Mouse (Mus musculus) hindbrain, embryonic 14.5 days (tissue): ENCODE measurements at regions not wholly inside any gene's neighbourhood (a gene's known extent, or its start where the extent isn't known, plus 50 kb on each side); places are given as distances from the start of the nearest gene placed in this dataset.

ENCODE experiments used
- ATAC-seq: fragments of 200-750 bp; cut with Nextera tagmentation; 2 replicates; pipeline ENCODE4 v1.8.0; 2017; ENCODE audit warnings: moderate number of reproducible peaks, mild to moderate bottlenecking, moderate TSS enrichment, moderate library complexity; ENCODE audit not compliant: low FRiP score
- DNase-seq: peaks from one replicate; pipeline ENCODE4 v3.0.0-alpha.2; 2015; ENCODE audit warnings: low spot score
- H3K27ac ChIP-seq: fragments of 300-500 bp; sonication (generic); 2 replicates; pipeline ENCODE4 v1.5.1; 2014; ENCODE audit warnings: mild to moderate bottlenecking, moderate library complexity
- H3K27me3 ChIP-seq: fragments of 300-500 bp; sonication (generic); 2 replicates; pipeline ENCODE4 v1.6.1; 2014; ENCODE audit warnings: mild to moderate bottlenecking, low read length, mixed read lengths; ENCODE audit not compliant: control insufficient read depth, insufficient read depth
- H3K36me3 ChIP-seq: fragments of 300-500 bp; sonication (generic); replicated peaks from 2 replicates; pipeline ENCODE4 v1.6.1; 2014; ENCODE audit not compliant: control insufficient read depth, insufficient read depth
- H3K4me1 ChIP-seq: fragments of 300-500 bp; sonication (generic); replicated peaks from 2 replicates; pipeline ENCODE4 v1.6.1; 2014; ENCODE audit warnings: antibody characterized with exemption, low read length, mixed read lengths; ENCODE audit not compliant: control insufficient read depth, insufficient read depth
- H3K4me2 ChIP-seq: fragments of 300-500 bp; sonication (generic); replicated peaks from 2 replicates; pipeline ENCODE4 v1.6.1; 2014; ENCODE audit warnings: mild to moderate bottlenecking, moderate library complexity
- H3K4me3 ChIP-seq: fragments of 300-500 bp; sonication (generic); replicated peaks from 2 replicates; pipeline ENCODE4 v1.5.1; 2014; ENCODE audit warnings: mild to moderate bottlenecking, low read length
- H3K9ac ChIP-seq: fragments of 300-500 bp; sonication (generic); 2 replicates; pipeline ENCODE4 v1.6.1; 2014
- H3K9me3 ChIP-seq: fragments of 300-500 bp; sonication (generic); 2 replicates; pipeline ENCODE4 v1.6.1; 2016; ENCODE audit warnings: low read length; ENCODE audit not compliant: control insufficient read depth
- WGBS: fragments of 180-500 bp; shearing (Covaris S2); extraction: QIAGEN DNeasy Blood & Tissue Kit; methylation state at CpG from one replicate; pipeline ENCODE4 v1.1.7; 2014; 5-methylcytosine and 5-hydroxymethylcytosine counted together

- ATAC-seq (peak; percentile 83), DNase-seq (peak; percentile 54)
- Histone ChIP-seq H3K4me3 (no peak overlapping the region), H3K27ac (no peak overlapping the region), H3K4me1 (no peaks in the 10 kb centered on the region), H3K4me2 (no peak overlapping the region), H3K9ac (no peak overlapping the region), H3K36me3 (no peaks in the 10 kb centered on the region), H3K27me3 (no peaks in the 10 kb centered on the region), H3K9me3 (no peaks in the 10 kb centered on the region)
- WGBS = 34% methylated on average over 13 of the region's 13 CpGs
Observed at GRCm38 (mm10) chr4:55711500-55712341, 179.5 kb upstream of the Klf4 start.

GRCm38 (mm10) chr4:55710476-55710875 is 178.2 kb upstream of the Klf4 start:
- no peaks in the 10 kb centered on the region for H3K27me3 ChIP-seq
- H3K9ac ChIP-seq = no peak overlapping the region
- H3K4me2 ChIP-seq = no peak overlapping the region
- 90% methylated on average over 5 of the region's 5 CpGs for WGBS
- ATAC-seq (no peak), DNase-seq (no peak)
- no peaks in the 10 kb centered on the region for H3K4me1 ChIP-seq
- no peaks in the 10 kb centered on the region for H3K36me3 ChIP-seq
- no peaks in the 10 kb centered on the region for H3K9me3 ChIP-seq
- no peak overlapping the region for H3K4me3 ChIP-seq
- no peak overlapping the region for H3K27ac ChIP-seq

- no peaks in the 10 kb centered on the region for H3K4me1 ChIP-seq
- DNase-seq (no peak), ATAC-seq (no peak)
- 73% methylated on average over 2 of the region's 2 CpGs for WGBS
- H3K9ac ChIP-seq = no peak overlapping the region
- H3K27me3 ChIP-seq = no peaks in the 10 kb centered on the region
- H3K27ac ChIP-seq = no peak overlapping the region
- H3K4me2 ChIP-seq = no peak overlapping the region
- no peaks in the 10 kb centered on the region for H3K9me3 ChIP-seq
- no peaks in the 10 kb centered on the region for H3K36me3 ChIP-seq
- no peak overlapping the region for H3K4me3 ChIP-seq
Observed at GRCm38 (mm10) chr4:55708808-55709207, 176.5 kb upstream of the Klf4 start.

DNA sequence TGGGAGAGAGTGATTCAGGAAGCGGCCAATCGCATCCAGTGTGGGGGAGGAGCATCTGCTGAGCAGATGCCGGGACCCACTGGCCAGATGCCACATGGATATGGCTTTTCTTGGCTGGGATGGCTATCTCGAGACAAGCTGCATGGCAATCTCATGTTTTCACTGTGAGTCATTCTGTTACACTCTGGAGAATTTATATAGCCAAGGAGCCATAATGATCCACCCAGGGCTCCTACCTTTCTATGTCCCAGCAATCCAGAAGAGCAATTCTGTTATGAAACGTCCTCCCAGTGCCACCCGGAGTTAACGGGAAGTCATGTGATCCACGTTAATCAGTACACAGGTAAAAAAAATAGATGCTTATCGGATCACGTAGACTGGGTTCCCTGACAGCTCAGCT is 175.7 kb upstream of the Klf4 start:
- no peak for ATAC-seq
- Histone ChIP-seq H3K27me3 (no peaks in the 10 kb centered on the region), H3K27ac (no peak overlapping the region), H3K9me3 (no peaks in the 10 kb centered on the region), H3K4me1 (no peaks in the 10 kb centered on the region), H3K4me3 (no peak overlapping the region), H3K9ac (no peak overlapping the region), H3K36me3 (no peaks in the 10 kb centered on the region), H3K4me2 (no peak overlapping the region)
- 82% methylated on average over 10 of the region's 10 CpGs for WGBS
- DNase-seq = no peak

DNA sequence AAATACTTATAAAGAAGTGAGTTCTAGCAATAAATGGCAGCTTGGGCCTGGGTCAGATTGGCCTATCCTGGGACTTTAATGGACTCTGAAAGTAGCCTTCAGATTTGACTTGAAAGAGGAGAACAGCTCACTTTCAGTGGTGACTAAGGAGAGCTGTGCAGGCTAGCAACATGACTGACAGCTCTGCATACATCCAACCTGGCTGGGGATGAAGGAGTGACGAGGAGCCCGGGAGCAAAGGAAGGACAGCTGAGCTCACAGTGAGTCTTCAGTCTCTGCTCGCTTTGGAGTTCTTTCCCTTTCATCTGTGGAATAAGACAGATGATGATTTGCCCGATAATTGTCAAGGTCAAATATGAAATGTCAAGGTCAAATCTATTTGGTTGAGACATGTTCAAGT is 172.7 kb upstream of the Klf4 start:
- Histone ChIP-seq H3K27ac (no peak overlapping the region), H3K9ac (no peak overlapping the region), H3K4me1 (no peaks in the 10 kb centered on the region), H3K36me3 (no peaks in the 10 kb centered on the region), H3K9me3 (no peaks in the 10 kb centered on the region), H3K4me2 (no peak overlapping the region), H3K27me3 (no peaks in the 10 kb centered on the region), H3K4me3 (no peak overlapping the region)
- WGBS = 82% methylated on average over 4 of the region's 4 CpGs
- ATAC-seq (no peak), DNase-seq (no peak)

DNA sequence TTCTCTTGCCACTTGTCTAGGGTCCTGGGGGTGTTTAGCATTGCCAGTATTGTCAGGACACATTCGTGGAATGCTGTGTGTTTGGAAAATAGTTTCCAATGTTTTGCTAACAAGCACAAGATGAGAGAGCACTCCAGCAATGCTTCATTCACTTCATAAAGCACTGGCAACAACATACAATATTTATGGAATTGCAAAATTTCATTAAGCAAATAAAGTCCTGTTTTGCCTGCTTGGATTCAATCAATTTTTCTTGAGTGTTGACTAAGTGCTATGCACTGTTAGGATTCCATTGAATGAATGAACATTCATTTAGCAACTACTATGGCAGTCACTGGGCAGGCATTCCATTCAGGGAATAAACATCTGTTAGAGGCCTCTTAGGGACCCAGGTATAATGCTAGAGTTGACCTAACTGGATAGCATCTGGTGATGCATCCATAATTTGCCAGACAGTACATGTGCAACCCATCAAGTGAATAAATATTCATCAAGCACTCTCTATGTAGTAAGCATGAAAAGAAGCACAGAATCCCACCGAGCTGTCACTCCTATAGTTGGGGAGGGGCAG is 171.2 kb upstream of the Klf4 start:
- Histone ChIP-seq H3K36me3 (no peaks in the 10 kb centered on the region), H3K4me1 (no peaks in the 10 kb centered on the region), H3K4me3 (no peak overlapping the region), H3K27me3 (no peaks in the 10 kb centered on the region), H3K9me3 (no peaks in the 10 kb centered on the region), H3K9ac (no peak overlapping the region), H3K27ac (no peak overlapping the region), H3K4me2 (no peak overlapping the region)
- no peak for DNase-seq
- 66% methylated on average over 2 of the region's 2 CpGs for WGBS
- ATAC-seq = peak; percentile 11; the same call in 1 of the 2 replicates

GRCm38 (mm10) chr4:55701334-55701733 is 169.1 kb upstream of the Klf4 start:
- no peak overlapping the region for H3K4me3 ChIP-seq
- no peaks in the 10 kb centered on the region for H3K9me3 ChIP-seq
- DNase-seq (no peak), ATAC-seq (no peak)
- whole genome bisulfite sequencing = 84% methylated on average over 2 of the region's 2 CpGs
- H3K4me2 ChIP-seq = no peak overlapping the region
- no peaks in the 10 kb centered on the region for H3K27me3 ChIP-seq
- no peaks in the 10 kb centered on the region; the same call in 1 of the 2 replicates for H3K4me1 ChIP-seq
- no peak overlapping the region for H3K9ac ChIP-seq
- H3K27ac ChIP-seq = no peak overlapping the region
- H3K36me3 ChIP-seq = no peaks in the 10 kb centered on the region

DNA sequence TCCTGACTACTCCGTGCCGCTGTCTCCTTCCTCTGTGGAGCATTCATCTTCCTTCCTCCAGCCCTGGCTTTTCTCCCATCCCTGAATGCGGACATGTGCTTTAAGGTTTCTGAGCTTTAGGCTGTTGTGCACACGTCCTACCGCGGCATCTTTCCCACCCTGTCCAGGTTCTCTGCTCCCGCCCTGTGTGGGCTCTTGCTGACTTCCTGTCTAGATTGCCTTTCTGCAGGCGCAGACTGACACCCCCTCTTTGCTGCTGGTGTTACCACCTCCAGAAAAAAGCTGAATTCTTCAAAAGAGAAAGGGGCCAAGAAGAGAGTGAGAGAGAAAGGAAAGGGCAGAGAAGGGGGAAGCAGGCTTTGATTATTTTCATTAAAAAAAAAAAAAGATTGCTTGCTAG is 167.7 kb upstream of the Klf4 start:
- no peak overlapping the region for H3K9ac ChIP-seq
- no peaks in the 10 kb centered on the region for H3K27me3 ChIP-seq
- H3K9me3 ChIP-seq = no peaks in the 10 kb centered on the region
- ATAC-seq (no peak), DNase-seq (no peak)
- no peaks in the 10 kb centered on the region for H3K36me3 ChIP-seq
- 82% methylated on average over 8 of the region's 8 CpGs for WGBS
- H3K4me1 ChIP-seq = no peaks in the 10 kb centered on the region; the same call in 1 of the 2 replicates
- no peak overlapping the region for H3K4me3 ChIP-seq
- H3K4me2 ChIP-seq = no peak overlapping the region
- H3K27ac ChIP-seq = no peak overlapping the region

GRCm38 (mm10) chr4:55699161-55699560 is 166.9 kb upstream of the Klf4 start:
- DNase-seq (no peak), ATAC-seq (no peak)
- Histone ChIP-seq H3K9ac (no peak overlapping the region), H3K9me3 (no peaks in the 10 kb centered on the region), H3K27ac (no peak overlapping the region), H3K4me1 (no peaks in the 10 kb centered on the region; the same call in 1 of the 2 replicates), H3K27me3 (no peaks in the 10 kb centered on the region), H3K4me3 (no peak overlapping the region), H3K4me2 (no peak overlapping the region), H3K36me3 (no peaks in the 10 kb centered on the region)
- WGBS = 77% methylated on average over 5 of the region's 5 CpGs
